Mouse (Mus musculus): ENCODE results near the gene Upk1a.

Gene Upk1a

DNA sequence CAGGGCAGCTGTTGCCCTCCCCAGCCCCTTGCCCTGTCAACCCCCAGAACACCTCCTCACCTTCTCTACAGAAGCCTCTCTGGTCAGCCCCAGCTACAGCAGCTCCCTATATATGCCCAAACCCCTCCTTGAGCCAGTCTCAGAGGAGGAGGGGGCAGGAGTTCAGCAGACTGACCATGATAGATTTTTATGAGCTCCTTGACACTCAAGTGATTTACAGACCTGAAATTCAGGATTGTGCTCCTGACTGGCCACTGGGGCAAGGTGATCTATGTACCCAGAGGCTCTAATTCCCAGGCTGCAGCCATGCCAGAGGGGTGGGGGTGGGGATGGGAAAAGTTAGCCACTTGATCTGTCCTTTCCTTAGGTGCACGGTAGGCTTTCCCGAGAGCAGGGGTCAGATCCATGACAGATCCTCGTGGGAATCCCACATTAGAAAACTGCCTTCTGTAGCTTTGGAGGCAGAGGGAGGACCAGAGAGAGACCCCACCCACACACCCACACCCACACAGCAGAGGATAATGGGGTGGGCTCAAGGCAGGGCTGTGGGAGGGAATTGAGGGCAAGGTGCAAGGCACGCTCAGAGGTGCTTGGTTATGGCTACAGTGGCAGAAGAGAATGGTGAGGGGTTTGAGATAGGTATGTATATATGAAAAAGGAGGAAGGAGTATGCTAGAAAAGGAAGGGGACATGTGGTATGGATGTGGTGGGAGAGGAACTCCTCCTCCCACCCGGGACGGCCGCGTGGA lies at the start of gene Upk1a:
Gene Upk1a (minus strand): TSS at position 194 of the 749 bp plus-strand sequence.
- DNase-seq: no peak

GRCm38 (mm10) chr7:30649591-30650540 lies 37.2 kb upstream of the Upk1a start, which contains the start of gene Rbm42:
TSS of gene Rbm42 (minus strand) at chr7:30650317.
- peak; percentile 98 for DNase-seq

DNA sequence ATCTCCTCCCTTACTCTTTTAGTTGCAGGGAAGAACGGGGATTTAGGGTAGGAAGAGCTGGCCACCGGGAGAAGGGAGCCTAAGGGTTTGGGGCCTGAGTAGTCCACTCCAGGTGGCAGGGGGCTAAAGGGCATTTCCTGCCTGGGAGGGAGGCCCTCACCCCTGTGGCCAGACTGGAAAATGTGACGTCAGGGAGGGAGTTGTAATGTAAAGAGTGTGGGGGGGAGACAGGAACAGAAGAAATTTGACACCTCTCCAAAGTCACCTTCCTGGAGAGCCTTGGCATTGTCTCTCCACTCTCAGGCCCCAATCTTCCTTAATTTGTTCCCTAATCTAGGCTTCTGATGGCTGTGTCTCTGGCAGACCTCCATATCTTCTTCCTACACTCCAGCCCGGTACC lies 26.4 kb upstream of the Upk1a start:
- DNase-seq: no peak

DNA sequence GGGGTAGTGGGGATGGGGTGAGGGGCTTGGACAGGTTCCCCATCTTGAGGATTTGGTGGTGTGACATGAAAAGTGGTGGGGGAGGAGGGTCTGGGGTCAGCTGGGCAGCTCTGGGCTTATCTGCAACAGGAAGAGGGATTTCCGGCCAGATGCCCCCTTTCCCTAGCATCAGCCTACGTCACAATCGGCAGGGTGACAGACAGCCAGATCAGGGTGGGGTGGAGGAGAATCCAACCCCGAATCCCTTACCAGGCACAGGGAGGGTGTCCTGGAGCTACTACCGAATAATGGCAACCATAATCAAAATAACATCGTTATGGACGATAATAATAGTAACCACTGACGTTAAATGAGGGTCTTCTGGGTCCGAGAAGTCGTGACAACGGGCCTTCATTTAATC lies 23.7 kb upstream of the Upk1a start:
- DNase-seq: no peak

GRCm38 (mm10) chr7:30635752-30636151 lies 23.1 kb upstream of the Upk1a start, which contains the start of gene Etv2:
TSS of gene Etv2 (minus strand) at chr7:30635852.
- DNase-seq: no peak

GRCm38 (mm10) chr7:30634621-30635020 lies 22.0 kb upstream of the Upk1a start:
- DNase-seq: peak; percentile 38

GRCm38 (mm10) chr7:30633762-30634412 lies 21.2 kb upstream of the Upk1a start:
- no peak for DNase-seq

GRCm38 (mm10) chr7:30629013-30629412 lies 16.4 kb upstream of the Upk1a start:
- no peak for DNase-seq

DNA sequence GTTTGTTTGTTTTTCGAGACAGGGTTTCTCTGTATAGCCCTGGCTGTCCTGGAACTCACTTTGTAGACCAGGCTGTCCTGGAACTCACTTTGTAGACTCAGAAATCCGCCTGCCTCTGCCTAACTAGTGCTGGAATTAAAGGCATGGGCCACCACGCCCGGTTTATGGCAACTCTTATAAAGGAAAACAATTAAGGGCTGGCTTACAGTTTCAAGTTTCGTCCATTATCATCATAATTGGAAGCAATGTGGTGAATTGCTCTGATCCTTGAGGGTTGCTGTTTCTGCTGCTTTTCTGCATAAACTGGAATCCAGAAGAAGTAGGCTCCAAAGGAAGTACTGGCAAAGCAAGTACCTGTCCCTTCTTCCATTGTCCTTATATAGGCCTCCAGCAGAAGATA lies 14.0 kb upstream of the Upk1a start:
- DNase-seq: no peak

GRCm38 (mm10) chr7:30625530-30626384 lies 13.1 kb upstream of the Upk1a start, which contains the start of gene Cox6b1:
TSS of gene Cox6b1 (minus strand) at chr7:30626151.
- DNase-seq: peak; percentile 87

DNA sequence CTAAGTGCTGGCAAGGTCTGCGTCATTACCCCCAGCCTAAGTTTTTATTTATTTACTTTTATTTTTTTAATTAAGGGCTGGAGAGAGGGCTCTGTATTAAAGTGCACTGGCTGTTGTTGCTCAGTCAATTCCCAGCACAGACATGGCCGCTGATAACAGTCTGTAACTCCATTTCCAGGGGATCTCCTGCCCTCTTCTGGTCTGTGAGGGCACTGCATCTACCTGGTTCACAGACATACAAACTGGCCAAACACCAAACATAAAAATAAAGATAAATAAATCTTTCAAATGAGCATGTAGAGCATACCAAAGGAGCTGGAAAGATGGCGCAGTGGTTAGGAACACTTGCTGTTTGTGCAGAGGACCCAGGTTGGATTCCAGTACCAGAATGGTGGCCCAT lies 6.6 kb upstream of the Upk1a start:
- peak; percentile 27 for DNase-seq

GRCm38 (mm10) chr7:30618658-30619057 lies 6.0 kb upstream of the Upk1a start:
- no peak for DNase-seq

- no peak for DNase-seq
Measured at GRCm38 (mm10) chr7:30615049-30615760, 2.6 kb upstream of the Upk1a start.

- DNase-seq: no peak
Measured at GRCm38 (mm10) chr7:30614454-30614853, 1.8 kb upstream of the Upk1a start.

DNA sequence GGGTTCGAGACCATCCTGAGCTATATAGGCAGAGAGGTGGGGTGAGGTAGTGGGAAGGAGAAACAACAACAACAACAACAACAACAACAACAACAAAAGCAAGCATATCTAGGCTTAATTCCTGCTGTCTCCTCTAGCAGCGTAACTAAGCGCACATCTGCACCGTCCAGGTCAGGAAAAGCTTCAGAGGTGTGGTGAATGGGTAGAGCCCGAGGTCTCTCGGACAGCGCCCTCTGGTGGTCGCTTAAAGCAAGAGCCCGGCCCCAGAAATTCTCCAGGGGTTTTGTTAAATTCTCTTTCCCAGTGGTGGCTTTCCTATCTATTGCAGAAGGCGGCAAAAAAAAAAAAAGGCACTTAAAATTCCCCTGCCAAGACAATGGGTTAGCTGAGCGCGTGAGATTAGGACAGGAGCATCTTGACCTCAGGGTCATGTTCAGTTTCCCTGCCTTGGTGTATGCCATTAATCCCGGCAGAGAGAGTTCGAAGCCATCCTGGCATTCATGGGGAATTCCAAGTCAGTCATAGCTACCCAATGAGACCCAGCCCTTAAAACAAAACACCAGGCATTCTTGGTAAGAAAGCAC lies 974 bp upstream of the Upk1a start:
- DNase-seq: peak; percentile 72

DNA sequence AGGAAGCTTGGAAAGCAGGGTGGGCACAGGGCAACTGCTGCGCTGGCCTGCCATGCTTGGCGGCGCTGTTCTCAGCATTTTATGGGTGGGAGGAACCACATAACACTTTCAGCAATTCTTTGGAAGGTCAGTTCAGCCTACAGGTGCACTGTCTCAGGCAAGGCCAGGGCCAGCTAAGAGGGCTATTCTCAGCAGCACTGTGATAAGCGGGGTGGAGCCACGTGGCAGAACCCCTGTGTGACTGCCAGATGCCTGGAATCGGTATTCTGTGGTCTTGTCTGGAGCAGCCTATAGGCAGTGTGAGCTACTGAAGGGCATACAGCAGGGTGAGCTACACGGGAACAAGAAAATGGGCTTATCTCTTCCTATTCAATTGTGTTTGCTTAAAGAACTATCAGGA lies 2.6 kb downstream of the Upk1a start:
- no peak for DNase-seq

GRCm38 (mm10) chr7:30608476-30608875 lies 4.2 kb downstream of the Upk1a start:
- no peak for DNase-seq

- DNase-seq: peak; percentile 78
Measured at GRCm38 (mm10) chr7:30607706-30608309, 4.8 kb downstream of the Upk1a start.

GRCm38 (mm10) chr7:30604944-30605343 lies 7.7 kb downstream of the Upk1a start:
- no peak for DNase-seq

GRCm38 (mm10) chr7:30604424-30604823 lies 8.2 kb downstream of the Upk1a start:
- no peak for DNase-seq

- DNase-seq: peak; percentile 72
Measured at GRCm38 (mm10) chr7:30602583-30602982, 10.1 kb downstream of the Upk1a start.

Data from lung, postnatal 14 days (tissue).